Mouse (Mus musculus) heart, adult 2 months (tissue): ENCODE results near the gene Clec11a. TPM values are rescaled to one million over a fixed set of nuclear protein-coding genes. Genes with fewer than 3 reads are reported as not detected.

Experiments
- DNase-seq, 2 experiments: peaks; one replicate each; pipeline ENCODE4 v3.0.0; 2021
- H3K27ac ChIP-seq: fragments of 200-600 bp; 2 replicates; pipeline ENCODE4 v1.8.1; 2022
- H3K27me3 ChIP-seq: fragments of 200-500 bp; 2 replicates; pipeline ENCODE4 v1.6.1; 2012; ENCODE audit warnings: mild to moderate bottlenecking, low read length, inconsistent platforms, mixed read lengths; ENCODE audit not compliant: control insufficient read depth, insufficient read depth
- H3K36me3 ChIP-seq: fragments of 200-500 bp; 2 replicates; pipeline ENCODE4 v1.6.1; 2012; ENCODE audit warnings: low read length, inconsistent platforms; ENCODE audit not compliant: control insufficient read depth, insufficient read depth
- H3K4me1 ChIP-seq: fragments of 200-500 bp; 2 replicates; pipeline ENCODE4 v1.6.1; 2011; ENCODE audit warnings: low read length; ENCODE audit not compliant: control insufficient read depth, insufficient read depth
- H3K4me3 ChIP-seq: fragments of 200-600 bp; 2 replicates; pipeline ENCODE4 v1.8.1; 2022
- H3K79me2 ChIP-seq: fragments of 200-500 bp; replicated peaks from 2 replicates; pipeline ENCODE4 v1.6.1; 2012; ENCODE audit warnings: mild to moderate bottlenecking, inconsistent platforms, low read length, moderate library complexity, mixed read lengths; ENCODE audit not compliant: control insufficient read depth, insufficient read depth
- H3K9ac ChIP-seq: fragments of 200-500 bp; 2 replicates; pipeline ENCODE4 v1.6.1; 2012; ENCODE audit warnings: low read depth, mild to moderate bottlenecking, control low read depth, inconsistent platforms, low read length, mixed read lengths
- CTCF ChIP-seq: fragments of 200-600 bp; IDR thresholded peaks from 2 replicates; pipeline ENCODE4 v1.8.1; 2022; ENCODE audit warnings: antibody characterized with exemption, mild to moderate bottlenecking, moderate library complexity
- EP300 ChIP-seq: fragments of 200-500 bp; IDR thresholded peaks from 2 replicates; pipeline ENCODE4 v1.6.1; 2011; ENCODE audit warnings: low read depth, low read length, control low read depth; ENCODE audit not compliant: insufficient read depth
- POLR2A ChIP-seq: fragments of 200-500 bp; IDR thresholded peaks from 2 replicates; pipeline ENCODE4 v1.6.1; 2011; ENCODE audit warnings: mild to moderate bottlenecking, low read depth, low read length, control low read depth; ENCODE audit not compliant: insufficient read depth
- WGBS: fragments of 180-500 bp; shearing (Covaris S2); methylation state at CpG from one replicate; pipeline ENCODE4 v1.1.7; 2018; 5-methylcytosine and 5-hydroxymethylcytosine counted together
- intact Hi-C: fragments of 180-260 bp; cut with DNase I; formaldehyde crosslinking; loops from one replicate; pipeline ENCODE4 v1.15.1; 2025
- polyA plus RNA-seq: library from polyadenylated mRNA; depleted of rRNA; stranded (reverse); fragments of >200 nt; gene quantifications from 2 replicates; pipeline ENCODE4 v1.2.3, GENCODE M21; 2012
- total RNA-seq, 2 experiments: library from RNA; stranded (reverse); gene quantifications; 2 replicates each; pipeline ENCODE4 v1.2.3; 2021

Gene Clec11a
- total and polyA plus RNA-seq, 3 experiments, result 0.60 to 2.0 (median 1.1) TPM

DNA sequence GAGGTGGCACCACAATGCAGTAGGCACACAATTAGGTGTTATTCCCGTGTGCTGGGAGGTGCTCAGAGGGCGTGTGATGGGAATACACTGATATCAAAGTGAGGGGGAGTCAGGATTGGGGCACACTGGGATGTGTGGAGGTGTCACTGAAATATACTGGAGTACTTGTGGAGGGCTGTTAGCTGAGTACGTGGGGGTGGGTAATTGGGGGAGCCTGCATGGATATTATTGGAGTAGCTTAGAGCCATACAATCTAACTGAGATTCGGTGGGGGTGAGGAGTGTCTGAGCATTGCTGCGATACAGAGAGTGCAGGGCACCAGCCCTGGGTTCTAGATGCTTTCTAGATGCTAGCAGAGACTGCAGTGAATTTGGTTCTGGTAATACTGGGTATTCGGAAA is 33.5 kb upstream of the Clec11a start:
- intact Hi-C loops, result no loop called here
- WGBS, result 53% methylated on average over 6 of the region's 6 CpGs
- no peak for TF ChIP-seq CTCF
- TF ChIP-seq POLR2A, result no peak
- no peak for TF ChIP-seq EP300

DNA sequence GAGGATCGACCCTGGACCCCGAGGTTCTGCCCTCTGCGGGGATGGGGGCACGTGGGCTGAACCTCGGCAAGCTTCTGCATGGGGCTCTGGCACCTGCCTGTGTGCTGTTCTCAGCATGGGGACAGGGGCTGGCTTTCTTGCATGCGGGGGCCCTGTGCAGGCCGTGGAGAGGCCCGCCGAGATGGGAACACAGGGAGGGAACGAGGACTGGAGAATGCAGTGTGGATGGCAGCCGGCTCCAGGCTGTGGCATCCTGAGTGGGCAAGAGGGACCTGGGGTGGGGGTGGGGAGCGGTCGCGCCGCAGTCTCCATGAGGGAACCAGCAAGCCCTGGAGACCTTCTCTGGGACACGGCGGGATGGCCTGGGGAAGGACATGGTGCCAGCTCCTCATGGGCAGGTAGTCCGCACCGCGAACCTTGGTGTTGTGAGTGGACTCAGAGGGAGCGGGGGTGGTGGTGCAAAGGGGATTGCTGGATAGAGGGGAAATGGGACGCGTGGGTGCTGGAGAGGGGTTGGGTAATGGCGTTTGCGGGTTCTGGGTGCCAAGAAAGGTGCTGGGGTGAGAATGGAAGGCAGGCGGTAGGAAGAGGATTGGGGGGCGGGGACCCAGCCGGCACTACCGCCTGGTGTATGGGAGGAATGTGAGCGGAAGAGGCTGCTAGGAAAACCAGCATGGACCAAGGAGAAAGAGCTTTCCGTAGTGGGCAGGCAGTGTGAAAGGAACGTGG is 30.6 kb upstream of the Clec11a start:
- Histone ChIP-seq H3K4me3 (no peak overlapping the region), H3K36me3 (no peaks in the 10 kb centered on the region), H3K9ac (no peak overlapping the region), H3K79me2 (no peaks in the 10 kb centered on the region), H3K27me3 (peaks cover 6% of the 10 kb centered on the region), H3K4me1 (no peaks in the 10 kb centered on the region), H3K27ac (no peak overlapping the region)
- no peak for DNase-seq
- TF ChIP-seq EP300 (no peak), POLR2A (no peak), CTCF (no peak)
- WGBS, result 6% methylated on average over 32 of the region's 32 CpGs
- intact Hi-C loops, result no loop called here

More for the DNA sequence above, 33.5 kb upstream of the Clec11a start:
- Histone ChIP-seq H3K4me1 (no peaks in the 10 kb centered on the region), H3K4me3 (no peak overlapping the region), H3K27ac (no peak overlapping the region), H3K36me3 (no peaks in the 10 kb centered on the region), H3K27me3 (peaks cover 5% of the 10 kb centered on the region), H3K79me2 (no peaks in the 10 kb centered on the region), H3K9ac (no peak overlapping the region)
- no peak for DNase-seq

DNA sequence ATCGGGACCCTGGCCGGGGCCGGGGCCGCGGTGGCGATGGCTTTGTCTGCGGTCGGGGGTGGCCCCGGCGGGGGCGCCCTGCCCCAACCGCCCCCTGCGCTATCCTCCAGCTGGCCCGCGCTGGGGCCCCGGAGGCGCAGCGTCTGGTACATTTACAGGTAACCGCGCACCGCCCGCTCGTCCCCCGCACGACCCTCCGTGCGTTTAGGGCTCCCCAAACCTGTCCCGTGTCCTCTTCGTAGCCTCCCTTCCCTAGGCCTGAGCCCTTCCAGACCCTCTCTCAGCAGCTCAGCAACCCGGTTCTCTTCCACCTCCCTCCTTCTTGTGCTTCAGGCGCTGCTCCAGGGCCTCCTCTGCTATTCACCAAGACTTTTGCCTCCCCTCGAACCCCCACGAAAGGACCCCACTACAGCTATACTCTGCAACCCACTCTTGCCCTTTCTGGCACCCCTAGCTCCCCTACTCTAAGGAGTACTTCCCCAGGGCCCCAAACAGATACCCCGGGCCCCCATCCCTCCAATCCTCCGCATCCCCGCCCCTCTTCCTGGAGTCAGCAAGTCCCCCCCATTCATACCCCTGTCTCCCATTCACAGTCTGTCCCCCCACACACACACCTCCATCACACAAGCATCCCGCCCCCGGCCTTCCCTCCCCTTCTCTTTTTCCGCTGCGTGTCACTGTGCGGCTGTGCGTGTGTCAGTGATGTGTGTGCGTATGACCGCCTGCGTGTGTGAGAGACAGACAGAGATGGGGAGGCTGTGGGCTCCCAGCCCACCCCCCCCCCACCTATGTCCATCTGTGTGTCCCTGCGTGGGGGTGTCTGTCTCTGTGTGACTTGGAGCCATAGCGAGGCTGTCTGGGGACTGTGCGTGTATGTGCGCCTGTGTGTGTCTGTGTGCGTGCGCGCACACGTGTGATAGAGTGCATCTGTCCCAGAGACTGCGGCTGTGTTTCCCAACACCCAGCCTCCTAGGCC is 29.6 kb upstream of the Clec11a start:
- Histone ChIP-seq H3K4me1 (no peaks in the 10 kb centered on the region), H3K4me3 (no peak overlapping the region), H3K36me3 (no peaks in the 10 kb centered on the region), H3K9ac (no peak overlapping the region), H3K79me2 (no peaks in the 10 kb centered on the region), H3K27ac (no peak overlapping the region), H3K27me3 (peaks cover 6% of the 10 kb centered on the region)
- DNase-seq, result no peak
- intact Hi-C loops, result no loop called here
- 6% methylated on average over 35 of the region's 54 CpGs for WGBS
- no peak for TF ChIP-seq POLR2A
- no peak for TF ChIP-seq CTCF
- no peak for TF ChIP-seq EP300

DNA sequence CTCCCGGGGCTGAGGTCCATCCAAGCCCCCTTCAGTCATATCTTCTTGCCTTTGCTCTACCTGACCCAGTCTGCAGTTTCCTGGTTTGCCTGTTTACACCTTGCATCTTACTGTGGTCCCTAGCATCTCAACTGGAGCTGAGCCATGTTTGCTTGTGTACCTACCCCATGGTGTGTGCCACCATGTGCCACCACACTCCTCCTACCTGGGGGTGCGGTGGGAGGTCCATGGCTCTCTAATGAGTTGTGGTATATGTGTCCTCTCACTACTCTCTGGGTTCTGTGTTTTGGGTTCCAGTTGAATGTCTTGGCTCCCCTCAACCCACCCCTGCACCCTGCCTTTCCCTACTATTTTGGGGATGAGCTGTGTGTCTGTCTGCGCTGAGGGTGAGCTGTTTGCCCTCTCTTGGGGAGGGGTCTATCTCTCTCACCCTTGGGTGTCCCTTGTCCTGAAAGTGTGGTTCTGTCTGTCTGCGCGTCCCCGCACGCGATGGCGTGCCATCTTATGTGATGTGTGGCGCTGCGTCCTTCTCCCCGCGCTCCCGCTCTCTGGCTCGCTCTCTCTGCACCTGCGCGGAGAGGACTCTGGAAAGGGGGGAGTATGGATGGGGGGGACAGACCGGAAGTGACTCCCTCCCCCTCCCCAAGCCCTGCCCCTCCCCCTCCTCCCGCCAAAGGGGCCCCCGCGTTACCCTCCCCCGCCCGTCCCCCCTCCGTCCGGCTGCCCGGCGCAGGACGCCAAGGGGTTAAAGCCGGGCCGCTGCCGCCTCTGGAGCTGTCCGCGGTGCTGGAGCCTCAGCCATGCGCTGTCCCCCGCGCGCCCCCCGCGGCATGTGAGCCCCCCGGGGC is 28.6 kb upstream of the Clec11a start:
- no peaks in the 10 kb centered on the region for H3K36me3 ChIP-seq
- no peak overlapping the region for H3K27ac ChIP-seq
- H3K27me3 ChIP-seq, result peaks cover 6% of the 10 kb centered on the region
- H3K79me2 ChIP-seq, result no peaks in the 10 kb centered on the region
- no peak for TF ChIP-seq CTCF
- no peak for TF ChIP-seq EP300
- no peak for TF ChIP-seq POLR2A
- DNase-seq, result no peak
- H3K4me1 ChIP-seq, result no peaks in the 10 kb centered on the region
- no peak overlapping the region for H3K4me3 ChIP-seq
- H3K9ac ChIP-seq, result no peak overlapping the region
- WGBS, result 8% methylated on average over 21 of the region's 40 CpGs
- intact Hi-C loops, result no loop called here

DNA sequence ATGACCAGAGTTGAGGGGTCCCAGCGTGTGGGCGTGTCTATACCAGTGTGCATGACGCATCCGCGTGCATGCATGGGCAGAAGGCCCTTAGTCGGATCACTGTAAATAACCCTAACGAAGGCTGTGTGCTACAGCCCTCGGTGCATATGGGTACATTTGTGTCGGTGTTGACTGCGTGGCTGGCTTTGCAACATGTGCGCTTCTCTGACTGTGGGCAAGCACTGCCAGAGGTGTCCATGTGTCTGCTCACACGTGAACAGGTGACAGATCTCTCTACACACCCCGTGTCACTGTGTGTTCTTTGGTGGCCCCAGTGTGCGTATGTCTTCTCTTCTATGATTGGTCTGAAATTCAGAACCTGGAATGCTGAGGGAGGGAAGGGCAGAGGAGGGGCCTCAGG is 27.4 kb upstream of the Clec11a start:
- TF ChIP-seq EP300 (no peak), CTCF (no peak), POLR2A (no peak)
- Histone ChIP-seq H3K27me3 (peaks cover 6% of the 10 kb centered on the region), H3K9ac (no peak overlapping the region), H3K4me3 (no peak overlapping the region), H3K36me3 (no peaks in the 10 kb centered on the region), H3K4me1 (no peaks in the 10 kb centered on the region), H3K27ac (no peak overlapping the region), H3K79me2 (no peaks in the 10 kb centered on the region)
- no peak for DNase-seq
- 61% methylated on average over 14 of the region's 14 CpGs for WGBS
- intact Hi-C loops, result no loop called here
